25 mouse cellular contexts compared by ENCODE assay signal in genomic region chr13:78650824-78651223, GRCm38 (mm10).
"Had no signal": no experiment of that assay in that cellular context is flagged by ENCODE, and none has a peak within 500 bp of the region (broad histone marks: within the 10 kb centered on the region; RNA-seq: fewer than 3 reads in every experiment).

No protein-coding gene starts in this region.

- H3K9me3 ChIP-seq: heart, embryonic 10.5 days; heart, embryonic 12.5 days; hindbrain, embryonic 10.5 days; hindbrain, embryonic 13.5 days; hindbrain, embryonic 15.5 days; intestine, embryonic 15.5 days; limb, embryonic 13.5 days; limb, embryonic 15.5 days; liver, embryonic 12.5 days had no signal

- H3K4me3 ChIP-seq: gastrocnemius, adult 2 months; heart, embryonic 10.5 days; heart, embryonic 12.5 days; hindbrain, embryonic 10.5 days; hindbrain, embryonic 13.5 days; hindbrain, embryonic 15.5 days; intestine, embryonic 15.5 days; limb, embryonic 13.5 days; limb, embryonic 15.5 days; liver, embryonic 12.5 days had no signal

- H3K9ac ChIP-seq: heart, embryonic 12.5 days; hindbrain, embryonic 13.5 days; hindbrain, embryonic 15.5 days; intestine, embryonic 15.5 days; limb, embryonic 13.5 days; limb, embryonic 15.5 days; liver, embryonic 12.5 days had no signal

- H3K36me3 ChIP-seq: heart, embryonic 10.5 days; heart, embryonic 12.5 days; hindbrain, embryonic 10.5 days; hindbrain, embryonic 13.5 days; hindbrain, embryonic 15.5 days; intestine, embryonic 15.5 days; limb, embryonic 13.5 days; limb, embryonic 15.5 days; liver, embryonic 12.5 days had no signal

- H3K4me2 ChIP-seq: heart, embryonic 12.5 days; hindbrain, embryonic 13.5 days; hindbrain, embryonic 15.5 days; intestine, embryonic 15.5 days; limb, embryonic 13.5 days; limb, embryonic 15.5 days; liver, embryonic 12.5 days had no signal

- H3K27ac ChIP-seq: gastrocnemius, adult 2 months; heart, embryonic 10.5 days; hindbrain, embryonic 10.5 days; hindbrain, embryonic 13.5 days; hindbrain, embryonic 15.5 days; intestine, embryonic 15.5 days; kidney, postnatal 0 days; limb, embryonic 13.5 days; limb, embryonic 15.5 days; liver, embryonic 12.5 days had no signal

- DNase-seq: gastrocnemius, adult 2 months; gastrocnemius, postnatal 10 days; gastrocnemius, postnatal 25 days; heart, adult 18-20 months; heart, postnatal 10 days; heart, postnatal 4 days; kidney, adult 18-20 months; kidney, adult 8-10 months; kidney, postnatal 14 days; kidney, postnatal 36 days; layer of hippocampus, adult 9-11 months; layer of hippocampus, postnatal 36 days; left cerebral cortex, postnatal 4 days had no signal

- H3K4me1 ChIP-seq: heart, embryonic 10.5 days; heart, embryonic 12.5 days; hindbrain, embryonic 13.5 days; hindbrain, embryonic 15.5 days; intestine, embryonic 15.5 days; limb, embryonic 13.5 days; limb, embryonic 15.5 days; liver, embryonic 12.5 days had no signal

- H3K27me3 ChIP-seq: heart, embryonic 12.5 days; hindbrain, embryonic 13.5 days; hindbrain, embryonic 15.5 days; intestine, embryonic 15.5 days; limb, embryonic 13.5 days; limb, embryonic 15.5 days; liver, embryonic 12.5 days had no signal

- ATAC-seq: inflammation-experienced regulatory T-cells, adult 6 months; intestine, embryonic 15.5 days; intestine, postnatal 0 days; liver, embryonic 12.5 days had no signal
